Mouse (Mus musculus) hindbrain, embryonic 13.5 days (tissue): ENCODE data around the gene Kctd15. TPM values are rescaled to one million over a fixed set of nuclear protein-coding genes. Genes with fewer than 3 reads are reported as not detected.
A peak's percentile ranks its signal among the peaks of the same experiment; 100 is the strongest.

Source experiments
- ATAC-seq: fragments of 200-750 bp; cut with Nextera tagmentation; 2 replicates; pipeline ENCODE4 v1.8.0; 2017; ENCODE audit warnings: moderate TSS enrichment; ENCODE audit not compliant: low FRiP score
- H3K27ac ChIP-seq: fragments of 300-500 bp; sonication (generic); 2 replicates; pipeline ENCODE4 v1.5.1; 2015; ENCODE audit warnings: inconsistent platforms, mild to moderate bottlenecking, moderate library complexity
- H3K27me3 ChIP-seq: fragments of 300-500 bp; sonication (generic); 2 replicates; pipeline ENCODE4 v1.6.1; 2015; ENCODE audit warnings: mild to moderate bottlenecking, inconsistent platforms
- H3K36me3 ChIP-seq: fragments of 300-500 bp; sonication (generic); 2 replicates; pipeline ENCODE4 v1.6.1; 2015; ENCODE audit warnings: mild to moderate bottlenecking, inconsistent platforms
- H3K4me1 ChIP-seq: fragments of 300-500 bp; sonication (generic); replicated peaks from 2 replicates; pipeline ENCODE4 v1.6.1; 2015; ENCODE audit warnings: inconsistent platforms
- H3K4me2 ChIP-seq: fragments of 300-500 bp; sonication (generic); 2 replicates; pipeline ENCODE4 v1.6.1; 2015; ENCODE audit warnings: inconsistent platforms, mild to moderate bottlenecking, moderate library complexity
- H3K4me3 ChIP-seq: fragments of 300-500 bp; sonication (generic); 2 replicates; pipeline ENCODE4 v1.5.1; 2015; ENCODE audit warnings: mild to moderate bottlenecking, inconsistent platforms
- H3K9ac ChIP-seq: fragments of 300-500 bp; sonication (generic); 2 replicates; pipeline ENCODE4 v1.6.1; 2015; ENCODE audit warnings: mild to moderate bottlenecking, inconsistent platforms
- H3K9me3 ChIP-seq: fragments of 300-500 bp; sonication (generic); 2 replicates; pipeline ENCODE4 v1.6.1; 2016; ENCODE audit warnings: inconsistent platforms
- WGBS: fragments of 180-500 bp; shearing (Covaris S2); methylation state at CpG from one replicate; pipeline ENCODE4 v1.1.7; 2015; 5-methylcytosine and 5-hydroxymethylcytosine counted together
- polyA plus RNA-seq: library from polyadenylated mRNA; unstranded; fragments of >200 nt; fragmentation: Nextera tagmentation; extraction: Ambion mirVana; gene quantifications from 2 replicates; pipeline ENCODE4 v1.2.1, GENCODE M21; 2015

Gene Kctd15
- polyA plus RNA-seq, 1 experiment from 2014 or later, result 36.0 TPM

GRCm38 (mm10) chr7:34659386-34660085 lies 3.0 kb upstream of the Kctd15 start:
- no peak overlapping the region for H3K27ac ChIP-seq
- H3K36me3 ChIP-seq, result no peaks in the 10 kb centered on the region
- H3K4me2 ChIP-seq, result no peak overlapping the region
- 83% methylated on average over 6 of the region's 6 CpGs for WGBS
- no peak for ATAC-seq
- no peaks in the 10 kb centered on the region for H3K9me3 ChIP-seq
- H3K27me3 ChIP-seq, result no peaks in the 10 kb centered on the region
- H3K4me3 ChIP-seq, result no peak overlapping the region
- peaks cover 23% of the 10 kb centered on the region for H3K4me1 ChIP-seq
- no peak overlapping the region for H3K9ac ChIP-seq

GRCm38 (mm10) chr7:34655086-34655839 lies 1.3 kb downstream of the Kctd15 start:
- H3K4me3 ChIP-seq, result peak overlapping the region; percentile 78
- no peaks in the 10 kb centered on the region for H3K9me3 ChIP-seq
- no peaks in the 10 kb centered on the region; the same call in 1 of the 2 replicates for H3K36me3 ChIP-seq
- H3K4me1 ChIP-seq, result peaks cover 37% of the 10 kb centered on the region
- peak; percentile 71 for ATAC-seq
- peak overlapping the region; percentile 96 for H3K9ac ChIP-seq
- H3K4me2 ChIP-seq, result peak overlapping the region; percentile 95
- no peaks in the 10 kb centered on the region for H3K27me3 ChIP-seq
- H3K27ac ChIP-seq, result peak overlapping the region; percentile 100
- WGBS, result under 1% methylated on average over 61 of the region's 74 CpGs

- H3K36me3 ChIP-seq, result peaks cover 5% of the 10 kb centered on the region
- H3K27me3 ChIP-seq, result no peaks in the 10 kb centered on the region
- WGBS, result under 1% methylated on average over 64 of the region's 81 CpGs
- no peaks in the 10 kb centered on the region for H3K9me3 ChIP-seq
- peaks cover 44% of the 10 kb centered on the region for H3K4me1 ChIP-seq
- H3K4me2 ChIP-seq, result peak overlapping the region; percentile 95
- ATAC-seq, result peak; percentile 43
- peak overlapping the region; percentile 100 for H3K27ac ChIP-seq
- H3K9ac ChIP-seq, result peak overlapping the region; percentile 96
- H3K4me3 ChIP-seq, result peak overlapping the region; percentile 78
Observed at GRCm38 (mm10) chr7:34654441-34655085, 2.0 kb downstream of the Kctd15 start.

GRCm38 (mm10) chr7:34653731-34654440 lies 2.6 kb downstream of the Kctd15 start:
- WGBS, result under 1% methylated on average over 54 of the region's 64 CpGs
- Histone ChIP-seq H3K9me3 (no peaks in the 10 kb centered on the region), H3K4me2 (peak overlapping the region; percentile 95), H3K4me3 (peak overlapping the region; percentile 78), H3K4me1 (peaks cover 51% of the 10 kb centered on the region), H3K27me3 (no peaks in the 10 kb centered on the region), H3K27ac (peak overlapping the region; percentile 100), H3K36me3 (peaks cover 11% of the 10 kb centered on the region), H3K9ac (peak overlapping the region; percentile 96)
- ATAC-seq, result peak; percentile 46

- H3K4me3 ChIP-seq, result peak overlapping the region; percentile 78
- H3K27ac ChIP-seq, result peak overlapping the region; percentile 100
- H3K9me3 ChIP-seq, result no peaks in the 10 kb centered on the region
- peak overlapping the region; percentile 96 for H3K9ac ChIP-seq
- no peak for ATAC-seq
- H3K4me1 ChIP-seq, result peaks cover 60% of the 10 kb centered on the region
- peak overlapping the region; percentile 95 for H3K4me2 ChIP-seq
- peaks cover 21% of the 10 kb centered on the region for H3K36me3 ChIP-seq
- WGBS, result under 1% methylated on average over 48 of the region's 48 CpGs
- H3K27me3 ChIP-seq, result no peaks in the 10 kb centered on the region
Observed at GRCm38 (mm10) chr7:34652751-34653502, 3.6 kb downstream of the Kctd15 start.

GRCm38 (mm10) chr7:34651381-34651780 lies 5.2 kb downstream of the Kctd15 start:
- Histone ChIP-seq H3K9ac (peak overlapping the region; percentile 96), H3K36me3 (peaks cover 35% of the 10 kb centered on the region), H3K4me3 (peak overlapping the region; percentile 78), H3K9me3 (no peaks in the 10 kb centered on the region), H3K4me1 (peaks cover 75% of the 10 kb centered on the region), H3K4me2 (peak overlapping the region; percentile 95), H3K27me3 (no peaks in the 10 kb centered on the region), H3K27ac (peak overlapping the region; percentile 100)
- ATAC-seq, result no peak
- WGBS, result 36% methylated on average over 2 of the region's 2 CpGs

GRCm38 (mm10) chr7:34647052-34647451 lies 9.5 kb downstream of the Kctd15 start:
- Histone ChIP-seq H3K4me1 (peaks cover 91% of the 10 kb centered on the region), H3K9me3 (no peaks in the 10 kb centered on the region), H3K36me3 (peaks cover 75% of the 10 kb centered on the region), H3K27ac (no peak overlapping the region), H3K4me2 (no peak overlapping the region), H3K4me3 (no peak overlapping the region), H3K9ac (no peak overlapping the region), H3K27me3 (no peaks in the 10 kb centered on the region)
- WGBS, result 64% methylated on average over 9 of the region's 9 CpGs
- ATAC-seq, result no peak

GRCm38 (mm10) chr7:34646144-34646795 lies 10.3 kb downstream of the Kctd15 start:
- peaks cover 87% of the 10 kb centered on the region for H3K4me1 ChIP-seq
- WGBS, result 83% methylated on average over 12 of the region's 12 CpGs
- H3K27ac ChIP-seq, result no peak overlapping the region
- H3K27me3 ChIP-seq, result no peaks in the 10 kb centered on the region
- H3K4me2 ChIP-seq, result no peak overlapping the region
- no peaks in the 10 kb centered on the region for H3K9me3 ChIP-seq
- H3K4me3 ChIP-seq, result no peak overlapping the region
- peak overlapping the region; percentile 51 for H3K9ac ChIP-seq
- peaks cover 82% of the 10 kb centered on the region for H3K36me3 ChIP-seq
- no peak for ATAC-seq

- Histone ChIP-seq H3K27me3 (no peaks in the 10 kb centered on the region), H3K9me3 (no peaks in the 10 kb centered on the region), H3K27ac (0 out of 2 replicates have a peak overlapping the region, but pooled peaks have one; percentile 62), H3K4me1 (peaks cover 84% of the 10 kb centered on the region), H3K9ac (peak overlapping the region; percentile 51), H3K36me3 (peaks cover 89% of the 10 kb centered on the region), H3K4me3 (no peak overlapping the region), H3K4me2 (no peak overlapping the region)
- no peak for ATAC-seq
- WGBS, result 88% methylated on average over 2 of the region's 2 CpGs
Observed at GRCm38 (mm10) chr7:34645623-34646022, 10.9 kb downstream of the Kctd15 start.

GRCm38 (mm10) chr7:34644591-34644990 lies 11.9 kb downstream of the Kctd15 start:
- Histone ChIP-seq H3K4me3 (no peak overlapping the region), H3K9me3 (no peaks in the 10 kb centered on the region), H3K27me3 (no peaks in the 10 kb centered on the region), H3K4me1 (peaks cover 75% of the 10 kb centered on the region), H3K36me3 (peaks cover 95% of the 10 kb centered on the region), H3K4me2 (no peak overlapping the region), H3K27ac (peak overlapping the region; percentile 62), H3K9ac (peak overlapping the region; percentile 51; the same call in 1 of the 2 replicates)
- WGBS, result 57% methylated on average over 18 of the region's 18 CpGs
- ATAC-seq, result no peak

- Histone ChIP-seq H3K27me3 (no peaks in the 10 kb centered on the region), H3K4me2 (no peak overlapping the region), H3K4me1 (peaks cover 62% of the 10 kb centered on the region), H3K4me3 (no peak overlapping the region), H3K9ac (0 out of 2 replicates have a peak overlapping the region, but pooled peaks have one; percentile 16), H3K9me3 (no peaks in the 10 kb centered on the region), H3K36me3 (peaks cover 94% of the 10 kb centered on the region), H3K27ac (peak overlapping the region; percentile 14; the same call in 1 of the 2 replicates)
- 80% methylated on average over 6 of the region's 6 CpGs for WGBS
- ATAC-seq, result no peak
Observed at GRCm38 (mm10) chr7:34643329-34643728, 13.2 kb downstream of the Kctd15 start.
